Mouse (Mus musculus) stomach, embryonic 14.5 days (tissue): ENCODE measurements around the gene Fndc8. TPM values are rescaled to one million over a fixed set of nuclear protein-coding genes. Genes with fewer than 3 reads are reported as not detected.

Source experiments
- ATAC-seq: fragments of 200-750 bp; cut with Nextera tagmentation; 2 replicates; pipeline ENCODE4 v1.8.0; 2017; ENCODE audit warnings: low read depth, moderate TSS enrichment; ENCODE audit not compliant: insufficient number of reproducible peaks, insufficient read depth, low FRiP score
- H3K27ac ChIP-seq: fragments of 300-500 bp; sonication (generic); 2 replicates; pipeline ENCODE4 v1.5.1; 2014; ENCODE audit warnings: mild to moderate bottlenecking, low read length, moderate library complexity, mixed read lengths
- H3K27me3 ChIP-seq: fragments of 300-500 bp; sonication (generic); 2 replicates; pipeline ENCODE4 v1.6.1; 2014; ENCODE audit warnings: low read length, control low read depth, mixed read lengths; ENCODE audit not compliant: control insufficient read depth, insufficient read depth
- H3K36me3 ChIP-seq: fragments of 300-500 bp; sonication (generic); 2 replicates; pipeline ENCODE4 v1.6.1; 2014; ENCODE audit warnings: mild to moderate bottlenecking, control low read depth, low read length, moderate library complexity, mixed read lengths; ENCODE audit not compliant: control insufficient read depth, insufficient read depth
- H3K4me1 ChIP-seq: fragments of 300-500 bp; sonication (generic); 2 replicates; pipeline ENCODE4 v1.6.1; 2014; ENCODE audit warnings: low read length, control low read depth, mixed read lengths; ENCODE audit not compliant: control insufficient read depth, insufficient read depth
- H3K4me2 ChIP-seq: fragments of 300-500 bp; sonication (generic); replicated peaks from 2 replicates; pipeline ENCODE4 v1.6.1; 2014; ENCODE audit warnings: low read depth, low read length, control low read depth
- H3K4me3 ChIP-seq: fragments of 300-500 bp; sonication (generic); 2 replicates; pipeline ENCODE4 v1.5.1; 2014; ENCODE audit warnings: low read depth, low read length, control low read depth
- H3K9ac ChIP-seq: fragments of 300-500 bp; sonication (generic); replicated peaks from 2 replicates; pipeline ENCODE4 v1.6.1; 2014; ENCODE audit warnings: low read depth, mild to moderate bottlenecking, control low read depth, low read length, moderate library complexity, mixed read lengths
- H3K9me3 ChIP-seq: fragments of 300-500 bp; sonication (generic); 2 replicates; pipeline ENCODE4 v1.6.1; 2016; ENCODE audit warnings: low read depth, low read length, control low read depth; ENCODE audit not compliant: control insufficient read depth
- WGBS: fragments of 180-500 bp; shearing (Covaris S2); extraction: QIAGEN DNeasy Blood & Tissue Kit; methylation state at CpG from one replicate; pipeline ENCODE4 v1.1.7; 2014; 5-methylcytosine and 5-hydroxymethylcytosine counted together
- polyA plus RNA-seq: library from polyadenylated mRNA; unstranded; fragments of >200 nt; fragmentation: Nextera tagmentation; extraction: Ambion mirVana; gene quantifications from 2 replicates; pipeline ENCODE4 v1.2.1, GENCODE M21; 2014

Gene Fndc8
- polyA plus RNA-seq, 1 experiment from 2014 or later: 0.12 TPM

GRCm38 (mm10) chr11:82871031-82871446 is 20.9 kb upstream of the Fndc8 start, which contains the start of gene Rffl:
Rffl (minus strand) TSS chr11:82871210.
- Histone ChIP-seq H3K9ac (peak within 1 kb of the TSS; percentile 61), H3K36me3 (no peaks in the 10 kb centered on the region), H3K27me3 (no peaks in the 10 kb centered on the region), H3K9me3 (no peaks in the 10 kb centered on the region), H3K4me2 (peak within 1 kb of the TSS; percentile 72), H3K27ac (peak within 1 kb of the TSS; percentile 52; the same call in 1 of the 2 replicates), H3K4me3 (peak within 1 kb of the TSS; percentile 77), H3K4me1 (no peaks in the 10 kb centered on the region)
- peak; percentile 95 for ATAC-seq
- WGBS: 1% methylated on average over 43 of the region's 43 CpGs

GRCm38 (mm10) chr11:82874924-82875323 is 17.0 kb upstream of the Fndc8 start:
- WGBS: 43% methylated on average over 5 of the region's 5 CpGs
- Histone ChIP-seq H3K36me3 (no peaks in the 10 kb centered on the region), H3K4me3 (no peak overlapping the region), H3K4me2 (no peak overlapping the region), H3K4me1 (no peaks in the 10 kb centered on the region), H3K9ac (no peak overlapping the region), H3K9me3 (no peaks in the 10 kb centered on the region), H3K27ac (no peak overlapping the region), H3K27me3 (no peaks in the 10 kb centered on the region)
- no peak for ATAC-seq

- WGBS: 86% methylated on average over 5 of the region's 5 CpGs
- H3K27ac ChIP-seq: no peak overlapping the region
- H3K4me1 ChIP-seq: no peaks in the 10 kb centered on the region
- H3K9me3 ChIP-seq: no peaks in the 10 kb centered on the region
- H3K27me3 ChIP-seq: no peaks in the 10 kb centered on the region
- H3K4me3 ChIP-seq: no peak overlapping the region
- ATAC-seq: no peak
- H3K36me3 ChIP-seq: no peaks in the 10 kb centered on the region
- no peak overlapping the region for H3K9ac ChIP-seq
- H3K4me2 ChIP-seq: no peak overlapping the region
Measured at GRCm38 (mm10) chr11:82875631-82876030, 16.3 kb upstream of the Fndc8 start.

GRCm38 (mm10) chr11:82877726-82878344 is 14.1 kb upstream of the Fndc8 start:
- no peaks in the 10 kb centered on the region for H3K27me3 ChIP-seq
- no peak for ATAC-seq

GRCm38 (mm10) chr11:82883180-82883579 is 8.7 kb upstream of the Fndc8 start:
- Histone ChIP-seq H3K4me3 (no peak overlapping the region), H3K4me2 (no peak overlapping the region), H3K4me1 (peaks cover under 1% of the 10 kb centered on the region; the same call in 1 of the 2 replicates), H3K27me3 (no peaks in the 10 kb centered on the region), H3K9me3 (no peaks in the 10 kb centered on the region), H3K36me3 (0 out of 2 replicates have a peak, but pooled peaks cover 5% of the 10 kb centered on the region), H3K9ac (no peak overlapping the region), H3K27ac (no peak overlapping the region)
- ATAC-seq: no peak
- 65% methylated on average over 8 of the region's 8 CpGs for WGBS

More at GRCm38 (mm10) chr11:82877726-82878344, 14.1 kb upstream of the Fndc8 start:
- Histone ChIP-seq H3K27ac (no peak overlapping the region), H3K36me3 (0 out of 2 replicates have a peak, but pooled peaks cover 5% of the 10 kb centered on the region), H3K9ac (no peak overlapping the region), H3K9me3 (no peaks in the 10 kb centered on the region), H3K4me1 (no peaks in the 10 kb centered on the region), H3K4me3 (no peak overlapping the region), H3K4me2 (no peak overlapping the region)
- WGBS: 81% methylated on average over 7 of the region's 7 CpGs

GRCm38 (mm10) chr11:82886559-82886958 is 5.4 kb upstream of the Fndc8 start:
- no peaks in the 10 kb centered on the region for H3K27me3 ChIP-seq
- 81% methylated on average over 3 of the region's 3 CpGs for WGBS
- no peak overlapping the region for H3K4me2 ChIP-seq
- peaks cover 12% of the 10 kb centered on the region; the same call in 1 of the 2 replicates for H3K4me1 ChIP-seq
- 0 out of 2 replicates have a peak, but pooled peaks cover 5% of the 10 kb centered on the region for H3K36me3 ChIP-seq
- H3K27ac ChIP-seq: no peak overlapping the region
- no peak for ATAC-seq
- no peak overlapping the region for H3K9ac ChIP-seq
- H3K9me3 ChIP-seq: no peaks in the 10 kb centered on the region
- no peak overlapping the region for H3K4me3 ChIP-seq

- H3K27ac ChIP-seq: no peak overlapping the region
- no peaks in the 10 kb centered on the region for H3K9me3 ChIP-seq
- H3K4me2 ChIP-seq: peak overlapping the region; percentile 78
- no peaks in the 10 kb centered on the region for H3K36me3 ChIP-seq
- 32% methylated on average over 10 of the region's 10 CpGs for WGBS
- H3K4me1 ChIP-seq: peaks cover 12% of the 10 kb centered on the region; the same call in 1 of the 2 replicates
- no peak overlapping the region; the same call in 1 of the 2 replicates for H3K9ac ChIP-seq
- no peak for ATAC-seq
- no peaks in the 10 kb centered on the region for H3K27me3 ChIP-seq
- H3K4me3 ChIP-seq: no peak overlapping the region
Measured at GRCm38 (mm10) chr11:82888491-82888946, 3.4 kb upstream of the Fndc8 start.

GRCm38 (mm10) chr11:82889524-82890341 is 2.2 kb upstream of the Fndc8 start:
- H3K9ac ChIP-seq: peak overlapping the region; percentile 69
- no peaks in the 10 kb centered on the region for H3K36me3 ChIP-seq
- H3K4me1 ChIP-seq: peaks cover 12% of the 10 kb centered on the region; the same call in 1 of the 2 replicates
- H3K27me3 ChIP-seq: no peaks in the 10 kb centered on the region
- WGBS: 6% methylated on average over 30 of the region's 31 CpGs
- peak; percentile 19; the same call in 1 of the 2 replicates for ATAC-seq
- H3K9me3 ChIP-seq: no peaks in the 10 kb centered on the region
- peak overlapping the region; percentile 78 for H3K4me2 ChIP-seq
- peak overlapping the region; percentile 58 for H3K4me3 ChIP-seq
- H3K27ac ChIP-seq: no peak overlapping the region; the same call in 1 of the 2 replicates
